Mouse (Mus musculus) intestine, postnatal 0 days (tissue): Measurements from ENCODE around the gene Anp32e. TPM values are rescaled to one million over a fixed set of nuclear protein-coding genes. Genes with fewer than 3 reads are reported as not detected.

Source experiments
- ATAC-seq: fragments of 200-750 bp; cut with Nextera tagmentation; 2 replicates; pipeline ENCODE4 v1.8.0; 2017; ENCODE audit warnings: mild to moderate bottlenecking, moderate TSS enrichment, moderate library complexity
- H3K27ac ChIP-seq: fragments of 300-500 bp; sonication (generic); 2 replicates; pipeline ENCODE4 v1.5.1; 2014; ENCODE audit warnings: mild to moderate bottlenecking, low read depth, low read length, moderate library complexity
- H3K27me3 ChIP-seq: fragments of 300-500 bp; sonication (generic); replicated peaks from 2 replicates; pipeline ENCODE4 v1.6.1; 2014; ENCODE audit warnings: low read length, mixed read lengths; ENCODE audit not compliant: control insufficient read depth, insufficient read depth
- H3K36me3 ChIP-seq: fragments of 300-500 bp; sonication (generic); 2 replicates; pipeline ENCODE4 v1.6.1; 2014; ENCODE audit warnings: mild to moderate bottlenecking, moderate library complexity; ENCODE audit not compliant: control insufficient read depth, insufficient read depth
- H3K4me1 ChIP-seq: fragments of 300-500 bp; sonication (generic); replicated peaks from 2 replicates; pipeline ENCODE4 v1.6.1; 2014; ENCODE audit warnings: antibody characterized with exemption, low read length, mixed read lengths; ENCODE audit not compliant: control insufficient read depth, insufficient read depth
- H3K4me2 ChIP-seq: fragments of 300-500 bp; sonication (generic); replicated peaks from 2 replicates; pipeline ENCODE4 v1.6.1; 2014; ENCODE audit warnings: low read depth, mild to moderate bottlenecking, moderate library complexity
- H3K4me3 ChIP-seq: fragments of 300-500 bp; sonication (generic); 2 replicates; pipeline ENCODE4 v1.5.1; 2014; ENCODE audit warnings: low read depth, low read length
- H3K9ac ChIP-seq: fragments of 300-500 bp; sonication (generic); 2 replicates; pipeline ENCODE4 v1.6.1; 2014; ENCODE audit warnings: mild to moderate bottlenecking, low read depth, low read length
- H3K9me3 ChIP-seq: fragments of 300-500 bp; sonication (generic); 2 replicates; pipeline ENCODE4 v1.6.1; 2016; ENCODE audit warnings: mixed run types; ENCODE audit not compliant: control insufficient read depth
- CTCF ChIP-seq: sonication (generic); IDR thresholded peaks from 2 replicates; pipeline ENCODE4 v1.5.1; 2016; ENCODE audit warnings: low read depth, mild to moderate bottlenecking, control low read depth, antibody characterized with exemption, moderate library complexity
- WGBS: fragments of 180-500 bp; shearing (Covaris S2); extraction: QIAGEN DNeasy Blood & Tissue Kit; methylation state at CpG from one replicate; pipeline ENCODE4 v1.1.7; 2014; 5-methylcytosine and 5-hydroxymethylcytosine counted together
- polyA plus RNA-seq: library from polyadenylated mRNA; unstranded; fragments of >200 nt; fragmentation: Nextera tagmentation; extraction: Ambion mirVana; gene quantifications from 2 replicates; pipeline ENCODE4 v1.2.1, GENCODE M21; 2015

The Anp32e gene
- polyA plus RNA-seq, 1 experiment from 2014 or later: 71.7 TPM

GRCm38 (mm10) chr3:95994381-95994846 lies 65.4 kb downstream of the Anp32e start:
- Histone ChIP-seq H3K4me2 (peak overlapping the region; percentile 94), H3K36me3 (peaks cover 30% of the 10 kb centered on the region), H3K27ac (peak overlapping the region; percentile 89), H3K27me3 (0 out of 2 replicates have a peak, but pooled peaks cover 13% of the 10 kb centered on the region), H3K4me1 (peaks cover 3% of the 10 kb centered on the region; the same call in 1 of the 2 replicates), H3K9ac (peak overlapping the region; percentile 82), H3K4me3 (peak overlapping the region; percentile 82), H3K9me3 (no peaks in the 10 kb centered on the region)
- ATAC-seq: no peak
- TF ChIP-seq CTCF: no peak
- WGBS: 29% methylated on average over 6 of the region's 6 CpGs

DNA sequence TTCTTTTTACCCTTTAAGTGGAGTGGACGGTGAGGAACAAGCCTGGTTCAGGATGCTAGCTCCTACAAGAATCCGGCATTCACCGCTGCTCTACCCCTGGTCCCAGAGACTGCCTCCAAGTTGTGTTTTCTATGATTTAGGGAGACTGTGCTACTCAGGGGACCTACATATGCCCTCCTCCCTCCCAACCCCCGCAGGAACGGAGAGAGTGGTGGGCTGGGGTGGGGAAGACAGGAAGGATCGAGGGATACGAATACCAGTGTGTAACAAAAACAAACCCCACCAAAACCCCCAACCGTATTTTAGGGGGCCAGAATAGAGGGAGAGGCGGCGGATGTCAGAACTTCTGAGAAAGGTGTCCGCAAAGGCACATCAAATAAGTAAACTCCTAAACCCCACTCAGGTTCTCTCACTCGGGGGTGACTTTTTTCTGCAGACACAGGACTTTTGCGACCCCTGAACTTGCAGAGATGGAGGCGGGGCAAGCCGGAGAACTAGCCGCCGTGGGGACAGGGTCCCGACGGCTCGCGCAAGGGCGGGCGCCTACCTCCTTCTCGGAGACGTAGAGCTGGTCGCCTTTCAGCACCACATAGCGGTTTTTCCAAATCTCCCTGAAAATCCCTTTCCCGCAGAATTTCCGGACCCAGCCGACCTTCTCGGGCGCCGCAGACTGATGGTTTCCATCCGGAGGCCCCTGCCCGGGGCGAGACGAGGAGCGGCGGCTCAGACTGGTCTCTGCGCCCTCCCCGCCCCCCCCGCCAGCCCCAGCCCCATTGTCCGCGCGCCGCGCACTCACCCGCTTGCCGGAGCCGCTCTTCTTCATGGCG lies 66.1 kb downstream of the Anp32e start:
- Histone ChIP-seq H3K4me1 (peaks cover 3% of the 10 kb centered on the region; the same call in 1 of the 2 replicates), H3K4me2 (peak overlapping the region; percentile 94)

GRCm38 (mm10) chr3:95995802-95996428 lies 66.9 kb downstream of the Anp32e start, which contains the start of gene Plekho1:
Gene Plekho1 (minus strand): TSS chr3:95996001.
- TF ChIP-seq CTCF: peak; percentile 40
- Histone ChIP-seq H3K4me3 (peak within 1 kb of the TSS; percentile 82), H3K9ac (peak within 1 kb of the TSS; percentile 82), H3K27me3 (0 out of 2 replicates have a peak, but pooled peaks cover 13% of the 10 kb centered on the region), H3K9me3 (no peaks in the 10 kb centered on the region), H3K4me2 (peak within 1 kb of the TSS; percentile 94), H3K36me3 (peaks cover 20% of the 10 kb centered on the region; the same call in 1 of the 2 replicates), H3K27ac (peak within 1 kb of the TSS; percentile 89), H3K4me1 (peaks cover 3% of the 10 kb centered on the region; the same call in 1 of the 2 replicates)
- peak; percentile 62 for ATAC-seq
- under 1% methylated on average over 60 of the region's 84 CpGs for WGBS

More for the DNA sequence above, 66.1 kb downstream of the Anp32e start:
- Histone ChIP-seq H3K27ac (peak overlapping the region; percentile 89), H3K27me3 (0 out of 2 replicates have a peak, but pooled peaks cover 13% of the 10 kb centered on the region), H3K9me3 (no peaks in the 10 kb centered on the region), H3K4me3 (peak overlapping the region; percentile 82), H3K9ac (peak overlapping the region; percentile 82), H3K36me3 (peaks cover 26% of the 10 kb centered on the region)
- no peak for TF ChIP-seq CTCF
- no peak; the same call in 1 of the 2 replicates for ATAC-seq
- 7% methylated on average over 40 of the region's 51 CpGs for WGBS

GRCm38 (mm10) chr3:95996451-95997073 lies 67.5 kb downstream of the Anp32e start:
- peak overlapping the region; percentile 94 for H3K4me2 ChIP-seq

More at GRCm38 (mm10) chr3:95996451-95997073, 67.5 kb downstream of the Anp32e start:
- 19% methylated on average over 6 of the region's 6 CpGs for WGBS
- Histone ChIP-seq H3K9me3 (no peaks in the 10 kb centered on the region), H3K4me1 (peaks cover 3% of the 10 kb centered on the region; the same call in 1 of the 2 replicates), H3K4me3 (peak overlapping the region; percentile 82), H3K27ac (no peak overlapping the region), H3K36me3 (peaks cover 13% of the 10 kb centered on the region; the same call in 1 of the 2 replicates), H3K9ac (peak overlapping the region; percentile 82), H3K27me3 (0 out of 2 replicates have a peak, but pooled peaks cover 13% of the 10 kb centered on the region)
- ATAC-seq: no peak
- TF ChIP-seq CTCF: no peak

Other genes with a start within 250 kb of the Anp32e start
- gene Adamtsl4, start 241.3 kb upstream of the Anp32e start, polyA plus RNA-seq: 3.2 and 3.8 TPM in 2 replicates
- 35.8 and 39.1 TPM in 2 replicates for gene Ecm1, start 189.7 kb upstream of the Anp32e start, polyA plus RNA-seq
- gene Tars2, start 169.0 kb upstream of the Anp32e start, polyA plus RNA-seq: 14.9 TPM in 2 replicates
- 12.4 and 13.8 TPM in 2 replicates for gene Rprd2, start 110.4 kb upstream of the Anp32e start, polyA plus RNA-seq
- gene Prpf3, start 73.4 kb upstream of the Anp32e start, polyA plus RNA-seq: 14.9 and 16.5 TPM in 2 replicates
- 353 and 369 TPM in 2 replicates for gene Mrps21, start 57.7 kb upstream of the Anp32e start, polyA plus RNA-seq
- gene Ciart, start 47.0 kb upstream of the Anp32e start, polyA plus RNA-seq: 1.3 and 2.1 TPM in 2 replicates
- 10.9 and 11.9 TPM in 2 replicates for gene BC028528, start 37.2 kb upstream of the Anp32e start, polyA plus RNA-seq
- 42.2 and 52.4 TPM in 2 replicates for gene Aph1a, start 35.3 kb upstream of the Anp32e start, polyA plus RNA-seq
- 0.90 TPM in 2 replicates for gene Car14, start 24.6 kb upstream of the Anp32e start, polyA plus RNA-seq
- 18.9 and 23.8 TPM in 2 replicates for gene Plekho1, start 66.8 kb downstream of the Anp32e start, polyA plus RNA-seq
- gene Vps45, start 129.2 kb downstream of the Anp32e start, polyA plus RNA-seq: 22.5 and 27.1 TPM in 2 replicates
- gene Otud7b, start 175.3 kb downstream of the Anp32e start, polyA plus RNA-seq: 16.6 and 17.0 TPM in 2 replicates
- gene Mtmr11, start 232.8 kb downstream of the Anp32e start, polyA plus RNA-seq: 28.7 and 34.5 TPM in 2 replicates
- 63.5 and 66.8 TPM in 2 replicates for gene Sf3b4, start 243.1 kb downstream of the Anp32e start, polyA plus RNA-seq